Mouse (Mus musculus) hindbrain, embryonic 15.5 days (tissue): Measurements from ENCODE around the gene Rras. TPM values are rescaled to one million over a fixed set of nuclear protein-coding genes. Genes with fewer than 3 reads are reported as not detected.

Experiments
- ATAC-seq: fragments of 200-750 bp; cut with Nextera tagmentation; 2 replicates; pipeline ENCODE4 v1.8.0; 2017; ENCODE audit warnings: low read depth, moderate number of reproducible peaks, moderate TSS enrichment; ENCODE audit not compliant: low FRiP score
- H3K27ac ChIP-seq: fragments of 300-500 bp; sonication (generic); replicated peaks from 2 replicates; pipeline ENCODE4 v1.5.1; 2015; ENCODE audit warnings: mild to moderate bottlenecking, inconsistent platforms
- H3K27me3 ChIP-seq: fragments of 300-500 bp; sonication (generic); 2 replicates; pipeline ENCODE4 v1.6.1; 2015; ENCODE audit warnings: control low read depth, inconsistent platforms
- H3K36me3 ChIP-seq: fragments of 300-500 bp; sonication (generic); 2 replicates; pipeline ENCODE4 v1.6.1; 2015; ENCODE audit warnings: control low read depth, inconsistent platforms
- H3K4me1 ChIP-seq: fragments of 300-500 bp; sonication (generic); replicated peaks from 2 replicates; pipeline ENCODE4 v1.6.1; 2015; ENCODE audit warnings: control low read depth, inconsistent platforms
- H3K4me2 ChIP-seq: fragments of 300-500 bp; sonication (generic); 2 replicates; pipeline ENCODE4 v1.6.1; 2015; ENCODE audit warnings: moderate library complexity, mild to moderate bottlenecking, inconsistent platforms
- H3K4me3 ChIP-seq: fragments of 300-500 bp; sonication (generic); 2 replicates; pipeline ENCODE4 v1.5.1; 2015; ENCODE audit warnings: mild to moderate bottlenecking, inconsistent platforms
- H3K9ac ChIP-seq: fragments of 300-500 bp; sonication (generic); 2 replicates; pipeline ENCODE4 v1.6.1; 2015; ENCODE audit warnings: inconsistent platforms
- H3K9me3 ChIP-seq: fragments of 300-500 bp; sonication (generic); 2 replicates; pipeline ENCODE4 v1.6.1; 2016; ENCODE audit warnings: control low read depth, inconsistent platforms
- WGBS: fragments of 180-500 bp; shearing (Covaris S2); methylation state at CpG from one replicate; pipeline ENCODE4 v1.1.7; 2015; 5-methylcytosine and 5-hydroxymethylcytosine counted together
- polyA plus RNA-seq: library from polyadenylated mRNA; unstranded; fragments of >200 nt; fragmentation: Nextera tagmentation; extraction: Ambion mirVana; gene quantifications from 2 replicates; pipeline ENCODE4 v1.2.1, GENCODE M21; 2015

Rras gene
- polyA plus RNA-seq, 1 experiment from 2014 or later = 16.0 TPM

DNA sequence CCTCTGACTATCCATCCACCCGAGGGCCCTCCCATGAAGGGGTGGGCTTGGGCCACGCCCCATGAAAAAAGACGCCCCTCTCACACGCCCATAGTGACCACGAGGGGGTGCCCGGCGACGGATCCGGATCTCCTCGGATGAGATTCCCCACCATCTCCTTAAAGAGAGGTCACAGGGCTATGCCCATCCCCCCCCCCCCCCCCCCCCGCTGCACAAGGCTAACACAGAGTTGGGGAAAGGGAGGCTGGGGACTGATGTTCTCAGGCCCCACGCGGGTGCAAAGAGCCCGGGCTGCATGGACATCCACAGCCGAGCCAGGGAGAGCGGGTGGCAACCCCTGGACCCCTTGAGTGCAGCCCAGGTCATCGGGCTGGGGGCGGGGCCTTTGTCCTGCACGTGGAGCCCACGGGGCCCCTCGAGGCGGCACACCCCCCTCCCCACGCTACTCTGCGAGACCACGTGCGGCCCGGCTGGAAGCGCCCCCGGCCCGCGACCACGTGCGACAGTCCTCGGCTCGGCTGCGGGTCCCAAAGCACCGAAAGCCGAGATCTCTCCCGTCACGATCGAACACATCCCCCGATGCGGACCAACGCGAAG lies 32.1 kb upstream of the Rras start:
- WGBS = under 1% methylated on average over 41 of the region's 45 CpGs
- peak overlapping the region; percentile 96 for H3K27ac ChIP-seq
- peaks cover 40% of the 10 kb centered on the region for H3K4me1 ChIP-seq
- peak overlapping the region; percentile 89 for H3K4me3 ChIP-seq
- no peaks in the 10 kb centered on the region for H3K27me3 ChIP-seq
- H3K9me3 ChIP-seq = no peaks in the 10 kb centered on the region
- H3K4me2 ChIP-seq = peak overlapping the region; percentile 74
- H3K36me3 ChIP-seq = peaks cover 16% of the 10 kb centered on the region
- H3K9ac ChIP-seq = peak overlapping the region; percentile 97
- peak; percentile 1; the same call in 1 of the 2 replicates for ATAC-seq

DNA sequence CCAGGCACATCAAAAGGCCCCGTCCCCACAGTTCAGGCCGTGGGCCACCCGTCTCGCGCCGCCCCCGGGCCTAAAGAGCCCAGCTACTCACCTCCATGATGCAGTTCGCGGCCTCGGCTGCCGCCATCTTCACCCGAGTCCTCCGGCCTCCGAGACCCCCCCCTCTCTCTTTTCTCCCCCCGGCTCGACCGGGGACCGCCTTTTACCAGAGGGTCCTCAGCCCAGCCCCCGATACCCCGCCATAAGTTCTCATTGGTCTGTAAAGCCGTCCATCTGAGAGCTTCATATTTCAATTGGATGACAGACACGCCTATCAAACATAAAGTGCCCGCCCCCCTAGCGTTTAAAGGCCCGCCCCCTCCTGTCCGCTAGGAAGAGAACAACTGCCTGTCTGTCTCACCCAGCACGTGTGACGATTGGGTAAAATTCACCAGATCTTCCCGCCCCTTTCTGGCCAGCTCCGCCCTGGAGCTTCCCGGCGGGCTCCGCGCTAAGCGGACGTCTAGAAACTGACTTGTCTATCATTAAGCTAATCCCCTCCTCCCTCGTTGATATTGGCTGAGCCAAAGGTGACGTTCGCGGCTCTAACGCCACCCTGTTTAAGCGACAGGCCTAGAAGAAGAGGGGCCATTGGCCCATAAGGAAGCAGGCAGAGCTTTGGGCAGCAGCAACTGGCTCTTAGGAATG lies 31.4 kb upstream of the Rras start, which contains the start of gene Prmt1:
TSS of gene Prmt1 (minus strand) at position 377 of the 687 bp plus-strand sequence.
- Histone ChIP-seq H3K4me1 (peaks cover 40% of the 10 kb centered on the region), H3K27me3 (no peaks in the 10 kb centered on the region), H3K27ac (peak within 1 kb of the TSS; percentile 96), H3K9ac (peak within 1 kb of the TSS; percentile 97), H3K4me2 (peak within 1 kb of the TSS; percentile 74), H3K4me3 (peak within 1 kb of the TSS; percentile 89), H3K9me3 (no peaks in the 10 kb centered on the region), H3K36me3 (peaks cover 10% of the 10 kb centered on the region)
- under 1% methylated on average over 42 of the region's 42 CpGs for WGBS
- ATAC-seq = peak; percentile 98

DNA sequence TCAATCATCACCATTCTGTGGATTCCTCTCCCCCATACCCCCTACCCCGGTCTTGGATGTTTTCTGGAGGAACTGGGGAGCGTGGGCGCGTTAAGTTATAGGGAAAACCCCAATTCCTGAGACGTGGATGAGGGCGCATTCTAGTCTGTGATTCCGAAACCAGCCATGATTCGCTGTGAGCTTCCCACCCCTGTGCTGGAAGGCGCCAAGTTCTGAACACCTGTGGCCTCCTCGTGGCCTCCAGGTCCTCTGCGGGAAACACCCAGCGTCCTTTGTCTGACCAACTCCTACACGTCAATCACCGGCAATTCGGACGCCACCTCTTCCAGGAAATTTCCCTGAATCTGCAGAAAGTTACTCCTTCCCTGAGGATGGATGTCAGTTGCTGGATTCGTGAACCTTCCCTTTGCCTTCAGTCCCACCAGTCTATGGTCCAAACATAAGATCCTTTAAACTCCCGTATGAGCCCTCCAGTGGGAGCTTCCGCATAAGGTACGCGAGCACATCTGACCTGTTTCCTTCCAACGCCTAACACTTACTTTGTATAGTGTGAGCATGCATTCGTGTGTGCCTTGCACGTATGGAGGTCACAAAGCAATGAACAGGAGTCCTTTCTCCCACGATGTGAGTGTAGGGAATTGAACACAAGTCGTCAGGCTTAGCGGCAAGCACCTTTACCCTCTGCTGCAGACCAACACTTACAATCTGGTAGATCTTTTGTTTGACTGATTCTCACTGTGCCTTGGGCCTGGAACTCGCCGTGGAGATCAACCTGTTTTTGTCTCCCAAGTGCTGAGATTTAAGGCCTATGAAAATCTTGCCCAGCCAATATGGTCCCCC lies 30.7 kb upstream of the Rras start:
- ATAC-seq = peak; percentile 15
- Histone ChIP-seq H3K4me3 (peak overlapping the region; percentile 57), H3K4me1 (peaks cover 40% of the 10 kb centered on the region), H3K4me2 (peak overlapping the region; percentile 69), H3K27me3 (no peaks in the 10 kb centered on the region), H3K27ac (peak overlapping the region; percentile 91), H3K36me3 (peaks cover 2% of the 10 kb centered on the region), H3K9me3 (no peaks in the 10 kb centered on the region), H3K9ac (peak overlapping the region; percentile 70)
- WGBS = under 1% methylated on average over 29 of the region's 29 CpGs

- Histone ChIP-seq H3K9me3 (no peaks in the 10 kb centered on the region), H3K4me2 (peak overlapping the region; percentile 65), H3K9ac (peak overlapping the region; percentile 33; the same call in 1 of the 2 replicates), H3K4me3 (peak overlapping the region; percentile 45), H3K27ac (peak overlapping the region; percentile 41), H3K36me3 (peaks cover 15% of the 10 kb centered on the region), H3K27me3 (no peaks in the 10 kb centered on the region), H3K4me1 (peaks cover 24% of the 10 kb centered on the region)
- ATAC-seq = no peak
- 17% methylated on average over 10 of the region's 10 CpGs for WGBS
These were observed 21.1 kb upstream of the Rras start for GRCm38 (mm10) chr7:44996672-44997071.

GRCm38 (mm10) chr7:44997231-44997939 lies 20.4 kb upstream of the Rras start, which contains the start of gene Irf3:
Gene Irf3, plus strand, starts transcription at chr7:44997648.
- WGBS = under 1% methylated on average over 43 of the region's 43 CpGs
- H3K4me3 ChIP-seq = peak within 1 kb of the TSS; percentile 45
- H3K9me3 ChIP-seq = no peaks in the 10 kb centered on the region
- peak within 1 kb of the TSS; percentile 53 for H3K9ac ChIP-seq
- H3K27me3 ChIP-seq = no peaks in the 10 kb centered on the region
- peaks cover 23% of the 10 kb centered on the region for H3K36me3 ChIP-seq
- H3K27ac ChIP-seq = peak within 1 kb of the TSS; percentile 51
- peak; percentile 91 for ATAC-seq
- peaks cover 24% of the 10 kb centered on the region for H3K4me1 ChIP-seq
- peak within 1 kb of the TSS; percentile 65 for H3K4me2 ChIP-seq

DNA sequence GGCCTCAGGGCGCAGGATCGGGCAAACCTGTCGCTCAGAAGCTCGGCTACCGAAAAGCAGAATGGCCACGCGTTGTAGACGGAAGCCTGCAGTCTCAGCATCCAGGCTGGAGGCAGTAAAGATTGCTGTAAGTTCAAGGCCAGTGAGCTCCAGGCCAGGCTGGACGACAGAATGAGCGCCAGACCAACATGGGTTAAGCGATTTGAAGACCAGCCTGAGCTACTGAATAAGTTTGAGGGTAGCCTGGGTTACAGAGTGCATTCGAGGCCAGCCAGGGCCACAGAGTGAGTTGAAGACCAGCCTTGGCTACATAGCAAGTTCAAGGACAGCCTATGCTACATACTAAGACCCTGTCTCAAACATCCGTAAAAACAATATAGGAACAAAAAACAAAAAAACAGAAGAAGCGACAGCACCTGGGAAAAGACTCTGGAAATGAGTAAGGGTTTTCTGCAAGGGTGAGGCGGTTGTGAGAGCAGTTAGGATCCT lies 19.8 kb upstream of the Rras start:
- ATAC-seq = no peak
- 3% methylated on average over 15 of the region's 15 CpGs for WGBS
- H3K36me3 ChIP-seq = peaks cover 28% of the 10 kb centered on the region

GRCm38 (mm10) chr7:44998501-44998955 lies 19.2 kb upstream of the Rras start, which contains the start of gene Bcl2l12:
Gene Bcl2l12, minus strand, starts transcription at chr7:44998712.
- Histone ChIP-seq H3K4me2 (peak within 1 kb of the TSS; percentile 65), H3K4me3 (peak within 1 kb of the TSS; percentile 45), H3K27ac (peak within 1 kb of the TSS; percentile 51), H3K27me3 (no peaks in the 10 kb centered on the region), H3K4me1 (peaks cover 24% of the 10 kb centered on the region), H3K9me3 (no peaks in the 10 kb centered on the region), H3K36me3 (peaks cover 33% of the 10 kb centered on the region), H3K9ac (peak within 1 kb of the TSS; percentile 53)
- no peak for ATAC-seq
- 3% methylated on average over 18 of the region's 18 CpGs for WGBS

More for the DNA sequence above, 19.8 kb upstream of the Rras start:
- H3K9ac ChIP-seq = peak overlapping the region; percentile 53
- peak overlapping the region; percentile 65 for H3K4me2 ChIP-seq
- peak overlapping the region; percentile 51 for H3K27ac ChIP-seq
- H3K4me3 ChIP-seq = peak overlapping the region; percentile 45
- H3K4me1 ChIP-seq = peaks cover 24% of the 10 kb centered on the region
- H3K27me3 ChIP-seq = no peaks in the 10 kb centered on the region
- H3K9me3 ChIP-seq = no peaks in the 10 kb centered on the region

DNA sequence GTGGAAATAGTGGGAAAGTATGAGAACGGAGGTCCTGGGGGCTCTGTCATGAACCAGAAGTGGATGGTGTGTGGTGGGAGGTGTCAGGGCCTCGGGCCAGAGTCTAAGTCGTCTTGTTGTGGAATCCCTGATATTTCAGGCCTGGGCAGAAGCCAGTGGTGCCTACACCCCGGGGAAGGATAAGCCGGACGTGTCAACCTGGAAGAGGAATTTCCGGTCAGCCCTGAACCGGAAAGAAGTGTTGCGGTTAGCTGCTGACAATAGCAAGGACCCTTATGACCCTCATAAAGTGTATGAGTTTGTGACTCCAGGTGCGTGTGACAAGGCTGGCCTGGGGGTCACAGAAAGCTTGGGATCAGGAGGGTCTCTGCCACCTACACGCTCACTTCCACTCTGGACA lies 18.0 kb upstream of the Rras start:
- Histone ChIP-seq H3K4me1 (peaks cover 24% of the 10 kb centered on the region), H3K27me3 (no peaks in the 10 kb centered on the region), H3K4me3 (no peak overlapping the region), H3K27ac (no peak overlapping the region), H3K9ac (no peak overlapping the region), H3K36me3 (peaks cover 43% of the 10 kb centered on the region), H3K4me2 (no peak overlapping the region), H3K9me3 (no peaks in the 10 kb centered on the region)
- ATAC-seq = no peak
- 87% methylated on average over 11 of the region's 11 CpGs for WGBS

- Histone ChIP-seq H3K9ac (no peak overlapping the region), H3K27ac (no peak overlapping the region), H3K4me2 (no peak overlapping the region), H3K4me3 (no peak overlapping the region), H3K9me3 (no peaks in the 10 kb centered on the region), H3K36me3 (peaks cover 50% of the 10 kb centered on the region), H3K4me1 (peaks cover 24% of the 10 kb centered on the region), H3K27me3 (no peaks in the 10 kb centered on the region)
- ATAC-seq = no peak
- 84% methylated on average over 21 of the region's 21 CpGs for WGBS
These were observed 17.1 kb upstream of the Rras start for GRCm38 (mm10) chr7:45000539-45001114.

DNA sequence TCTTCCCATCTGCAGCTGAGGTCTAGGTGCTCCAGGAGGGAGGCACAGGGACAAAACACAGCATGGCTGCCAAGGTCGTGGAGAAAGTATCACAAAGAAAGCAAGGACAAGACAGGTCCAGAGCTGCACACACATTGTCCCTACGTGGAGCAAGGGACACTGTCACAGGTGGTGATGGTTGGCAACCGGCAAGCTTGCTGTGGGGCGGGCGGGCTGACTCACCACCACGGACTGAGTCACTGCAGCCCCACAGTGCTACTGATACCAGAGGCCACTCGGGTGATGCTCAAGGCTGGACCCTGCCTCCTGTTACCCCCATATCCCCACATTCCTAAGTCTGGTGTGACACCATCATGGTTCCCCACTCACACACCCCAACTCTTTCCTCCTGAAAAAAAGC lies 15.3 kb upstream of the Rras start:
- WGBS = 93% methylated on average over 7 of the region's 7 CpGs

GRCm38 (mm10) chr7:45004546-45004945 lies 13.2 kb upstream of the Rras start:
- Histone ChIP-seq H3K36me3 (peaks cover 86% of the 10 kb centered on the region), H3K4me3 (no peak overlapping the region), H3K4me1 (no peaks in the 10 kb centered on the region; the same call in 1 of the 2 replicates), H3K4me2 (no peak overlapping the region), H3K27ac (no peak overlapping the region), H3K27me3 (no peaks in the 10 kb centered on the region), H3K9ac (no peak overlapping the region), H3K9me3 (no peaks in the 10 kb centered on the region)
- ATAC-seq = no peak
- WGBS = 89% methylated on average over 3 of the region's 3 CpGs

More for the DNA sequence above, 15.3 kb upstream of the Rras start:
- Histone ChIP-seq H3K4me2 (no peak overlapping the region), H3K27ac (no peak overlapping the region), H3K4me3 (no peak overlapping the region), H3K9ac (no peak overlapping the region), H3K36me3 (peaks cover 68% of the 10 kb centered on the region), H3K27me3 (no peaks in the 10 kb centered on the region), H3K9me3 (no peaks in the 10 kb centered on the region), H3K4me1 (peaks cover 16% of the 10 kb centered on the region)
- no peak for ATAC-seq
